Mouse (Mus musculus) CD4-positive, CD25-positive, alpha-beta regulatory T cell, adult 2 months (primary cell): ENCODE results near the gene Aatk.

Source experiments
- DNase-seq: peaks from one replicate; pipeline ENCODE4 v3.0.0-alpha.2; 2012; ENCODE audit warnings: low read depth, low spot score

Aatk gene

DNA sequence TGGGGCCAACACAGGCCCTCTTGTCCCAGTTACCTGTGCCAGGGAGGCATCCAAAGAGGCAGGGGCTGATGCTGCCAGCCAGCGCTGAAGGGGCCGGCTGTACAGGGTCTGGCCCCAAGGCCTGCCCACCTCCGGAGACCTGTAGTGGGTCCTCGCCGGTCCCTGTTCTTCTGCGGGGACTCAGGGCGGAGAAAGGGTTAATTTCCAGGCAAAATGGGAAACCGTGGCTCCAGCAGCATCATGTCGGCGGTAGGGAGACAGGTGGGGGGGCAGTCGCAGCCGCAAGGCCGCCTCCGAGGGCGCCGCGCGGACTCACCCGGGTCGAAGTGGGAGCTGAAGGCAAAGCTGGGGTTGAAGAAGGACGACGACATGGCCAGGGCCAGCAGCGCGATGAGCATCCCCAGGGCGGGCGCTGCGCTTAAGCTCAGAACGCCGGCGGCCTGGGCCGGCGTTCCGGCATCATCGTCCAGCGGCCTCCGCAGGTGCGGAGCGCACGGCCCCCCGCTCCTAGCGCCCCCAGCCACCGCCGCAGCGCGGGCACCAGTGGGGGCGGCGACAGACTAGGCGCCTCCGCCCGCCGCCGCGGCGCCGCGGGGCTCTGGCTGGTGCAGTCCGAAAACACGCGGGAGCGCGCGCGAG, at the start of gene Aatk:
Gene Aatk (minus strand): TSS at position 615 of the 639 bp plus-strand sequence.
- no peak for DNase-seq

DNA sequence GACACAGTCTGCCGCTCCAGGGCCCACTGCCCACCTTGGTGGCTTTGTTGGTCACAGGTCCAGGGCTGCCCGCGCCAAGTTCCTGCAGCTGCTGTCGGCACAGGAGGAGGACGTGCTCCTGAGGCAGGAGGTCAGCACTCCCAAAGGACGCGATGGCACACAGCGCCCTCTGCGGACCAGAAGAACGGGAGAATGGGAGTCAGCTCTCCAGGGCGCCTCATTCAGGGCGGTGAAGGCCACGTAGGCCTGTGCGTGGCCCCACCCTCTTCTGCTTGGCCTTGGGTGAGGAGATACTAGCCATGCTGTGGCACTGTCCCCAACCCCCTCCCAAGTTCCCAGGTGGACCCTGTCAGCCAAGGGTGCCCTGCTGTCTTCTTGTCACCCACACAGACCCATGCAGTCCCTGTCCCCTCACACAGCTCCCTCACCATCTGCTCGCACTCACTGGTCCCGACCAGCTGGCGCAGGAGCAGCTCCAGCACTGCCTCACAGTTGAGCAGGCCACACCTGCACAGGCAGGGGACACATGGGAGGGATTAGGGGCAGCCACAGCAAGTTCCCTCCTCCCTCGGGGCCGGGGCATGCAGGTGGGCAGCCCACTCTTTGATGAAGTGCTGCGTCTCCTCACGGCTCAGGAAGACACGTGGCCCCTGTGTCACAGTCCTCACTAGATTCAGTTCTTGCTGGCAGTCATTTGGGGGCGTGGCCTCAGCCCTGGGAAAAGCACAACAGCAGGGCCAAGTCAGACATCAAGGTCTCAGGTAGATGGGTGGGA, 46.0 kb upstream of the Aatk start:
- no peak for DNase-seq

DNA sequence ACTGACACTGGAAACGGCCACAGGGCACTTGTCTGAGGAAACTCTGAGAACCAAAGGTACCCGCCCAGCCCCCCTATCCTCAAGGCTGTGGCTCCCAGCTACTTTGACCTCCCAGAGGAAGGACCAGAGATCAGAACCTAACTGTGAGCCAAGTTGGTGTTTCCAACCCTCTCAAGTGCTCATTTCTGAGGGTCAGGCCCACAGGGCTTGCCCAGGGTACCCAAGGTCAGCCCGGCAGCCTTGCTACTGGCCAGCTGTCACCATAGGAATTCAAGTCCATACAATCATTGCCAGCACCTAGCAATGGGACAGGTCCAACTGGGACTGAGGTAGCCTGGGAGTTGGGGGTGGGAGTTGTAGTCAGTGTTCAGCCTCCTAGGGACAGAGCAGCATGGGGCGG, 43.7 kb upstream of the Aatk start:
- no peak for DNase-seq

DNA sequence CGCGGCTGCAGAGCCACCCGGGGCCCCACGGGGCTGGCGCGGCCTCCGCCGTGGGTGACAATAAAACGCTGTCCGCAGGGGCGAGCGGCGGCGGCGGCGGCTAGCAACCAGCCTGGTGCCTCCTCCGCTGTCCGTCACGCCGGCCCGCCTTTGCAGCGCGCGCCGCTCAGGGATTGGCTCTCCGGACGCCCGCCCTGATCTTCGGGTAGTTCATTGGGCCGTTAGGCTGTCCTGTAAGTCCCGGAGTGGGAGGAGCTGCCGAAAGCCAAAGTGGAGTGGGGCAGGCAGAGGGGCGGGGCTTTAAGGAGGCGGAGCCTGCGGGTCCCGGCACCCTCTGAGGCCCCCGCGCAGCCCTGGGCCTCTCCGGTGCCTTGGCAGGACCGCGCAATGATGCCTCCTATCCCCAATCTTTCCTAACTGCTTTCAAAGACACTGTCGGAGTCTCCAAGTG, 39.8 kb upstream of the Aatk start, which contains the start of gene Cep131:
Gene Cep131 (minus strand): TSS at position 126 of the 451 bp plus-strand sequence.
- peak; percentile 97 for DNase-seq

DNA sequence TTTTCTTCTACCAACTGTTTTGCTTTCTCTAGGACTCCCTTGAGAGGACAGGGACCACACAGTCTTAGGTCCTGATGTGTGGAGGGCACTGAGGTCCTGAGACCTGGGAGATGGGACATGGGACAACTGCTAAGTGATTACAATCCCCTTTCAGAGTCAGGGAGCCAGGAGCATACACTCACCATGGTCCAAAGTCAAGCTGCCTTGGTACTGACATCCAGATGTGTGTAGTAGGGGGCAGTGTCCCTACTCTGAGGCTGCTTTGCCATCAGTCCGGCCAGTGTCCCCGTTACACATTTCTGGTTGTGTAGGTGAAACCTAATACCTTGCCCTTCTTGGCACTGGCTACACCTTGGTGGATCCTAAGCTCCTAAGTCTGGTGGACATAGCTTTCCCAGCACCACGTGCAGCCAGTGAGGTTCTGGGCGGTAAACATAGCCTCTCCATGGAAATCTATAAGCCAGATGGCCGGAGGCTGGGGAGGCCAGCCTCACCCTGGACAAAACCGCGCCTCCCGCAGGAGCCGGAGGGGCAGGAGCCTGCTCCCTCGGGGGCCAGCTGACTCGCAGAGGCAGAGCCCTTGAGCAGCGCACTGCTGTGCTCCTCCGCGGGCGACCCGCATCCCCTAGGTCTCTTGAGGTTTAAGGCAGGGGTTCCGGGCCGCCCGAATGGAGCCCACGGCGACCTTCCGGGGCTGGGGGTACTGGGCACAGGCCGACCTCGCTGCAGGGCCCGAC, 39.1 kb upstream of the Aatk start:
- peak; percentile 52 for DNase-seq

DNA sequence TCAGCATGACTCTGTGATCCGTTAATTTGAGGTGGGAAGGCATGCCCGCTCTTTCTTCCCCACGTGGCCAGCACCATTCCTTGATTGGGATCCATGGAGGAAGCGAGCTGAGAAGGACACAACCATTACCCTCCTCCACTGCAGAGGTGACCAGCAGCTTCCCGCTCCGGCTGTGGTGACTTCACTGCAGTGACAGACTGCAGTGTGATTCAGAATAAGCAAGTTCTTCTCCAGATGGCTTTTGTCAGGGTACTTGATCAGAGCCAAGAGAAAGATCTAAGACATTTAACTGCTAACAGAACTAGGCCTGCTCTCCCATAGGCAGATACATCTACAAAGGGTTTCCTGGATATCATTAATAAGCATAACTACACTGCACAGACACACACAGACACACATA, 33.3 kb upstream of the Aatk start:
- DNase-seq: no peak

DNA sequence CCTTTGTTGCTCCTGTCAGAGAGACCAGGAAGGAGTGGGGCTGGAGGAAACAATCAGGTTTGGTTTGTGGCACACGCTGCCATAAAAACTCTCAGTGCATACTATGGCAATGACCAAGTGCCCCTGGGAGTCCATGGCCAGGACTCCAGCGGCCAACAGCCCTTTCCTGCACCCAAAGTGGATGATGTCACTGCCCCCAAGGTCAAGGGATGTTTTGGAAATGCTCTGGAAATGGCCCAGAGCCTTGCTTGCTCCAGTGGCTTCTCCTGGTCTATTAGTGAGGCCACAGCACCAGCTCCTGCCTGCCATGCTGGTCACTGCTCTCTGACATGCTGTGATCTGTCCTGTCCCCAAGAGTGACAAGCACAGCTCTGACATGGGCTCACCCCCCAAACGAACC, 29.2 kb upstream of the Aatk start:
- no peak for DNase-seq

DNA sequence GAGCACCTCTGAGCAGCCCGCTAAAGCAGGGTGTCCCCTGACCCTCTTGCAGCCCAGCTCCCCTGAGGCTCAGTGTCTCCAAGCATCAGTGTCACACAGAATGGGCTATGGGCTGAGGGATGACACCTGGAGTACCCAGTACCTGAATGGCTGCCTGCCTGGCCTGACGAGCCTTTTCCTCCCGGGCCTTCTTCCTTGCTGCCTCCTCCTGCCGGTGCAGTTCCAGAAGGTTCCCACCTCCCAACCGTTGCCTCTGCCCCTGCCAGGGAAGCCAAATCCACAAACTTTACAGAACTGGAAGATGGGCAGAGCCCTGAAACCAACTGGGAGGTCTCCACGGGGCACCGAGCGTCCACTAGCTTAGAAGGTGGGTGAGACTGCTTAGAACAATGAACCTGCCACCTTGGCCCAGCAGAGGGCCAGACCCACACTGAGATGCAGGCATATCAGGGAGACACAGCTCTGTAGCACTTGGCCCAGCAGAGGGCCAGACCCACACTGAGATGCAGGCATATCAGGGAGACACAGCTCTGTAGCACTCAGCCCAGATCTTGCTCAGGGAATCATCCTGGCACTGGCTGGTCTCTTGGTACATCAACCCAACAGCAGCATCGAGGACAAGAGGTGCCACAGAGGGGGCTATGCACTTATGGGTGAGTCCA, 26.1 kb upstream of the Aatk start:
- no peak for DNase-seq

DNA sequence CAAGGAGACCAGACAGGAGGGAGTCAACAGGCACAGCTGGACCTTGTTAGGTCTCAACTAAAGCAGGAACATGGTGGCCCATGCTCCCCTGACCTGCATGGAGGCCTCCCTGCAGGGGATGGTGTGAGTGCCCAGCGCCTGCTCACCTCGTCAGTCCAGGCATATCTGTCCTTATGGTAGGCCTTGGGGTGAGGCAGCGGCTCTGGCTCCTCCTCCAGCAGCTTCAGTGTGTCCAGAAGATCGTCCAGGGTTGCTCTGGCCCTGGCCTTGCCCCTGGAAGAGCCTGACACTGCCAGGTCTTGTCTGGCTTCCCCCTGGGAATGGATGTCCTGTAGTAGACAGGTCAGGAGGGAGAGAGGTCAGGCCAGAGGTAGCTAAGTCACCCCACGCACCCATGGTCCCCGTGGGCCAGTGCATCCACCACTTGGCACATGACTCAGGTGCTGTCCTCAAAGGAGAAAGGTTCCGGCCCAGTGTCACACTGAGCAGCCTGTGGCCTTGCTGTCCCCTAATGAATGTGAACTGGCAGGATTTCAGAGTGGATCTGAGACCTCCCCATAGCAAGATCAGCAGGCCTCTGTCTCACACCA, 24.9 kb upstream of the Aatk start:
- no peak for DNase-seq

DNA sequence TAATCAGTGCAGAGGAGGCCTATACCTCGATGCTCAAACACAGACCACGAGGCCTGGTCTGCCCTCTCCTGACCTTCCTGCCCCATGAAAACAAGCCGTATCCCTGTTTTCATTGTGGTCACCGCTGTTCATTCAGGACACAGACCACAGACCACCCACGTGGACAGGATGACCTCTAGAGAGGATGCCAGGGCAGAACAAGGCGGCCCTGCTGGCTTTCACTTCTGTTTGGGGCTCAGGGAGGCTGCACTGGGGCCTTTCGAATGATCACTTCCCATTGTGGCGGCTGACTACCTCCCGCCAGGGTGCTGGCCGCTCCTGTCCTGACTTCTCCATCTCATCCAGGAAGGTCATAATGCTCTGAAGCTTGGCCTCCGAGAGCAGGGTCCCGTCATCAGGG, 24.1 kb upstream of the Aatk start:
- no peak for DNase-seq

DNA sequence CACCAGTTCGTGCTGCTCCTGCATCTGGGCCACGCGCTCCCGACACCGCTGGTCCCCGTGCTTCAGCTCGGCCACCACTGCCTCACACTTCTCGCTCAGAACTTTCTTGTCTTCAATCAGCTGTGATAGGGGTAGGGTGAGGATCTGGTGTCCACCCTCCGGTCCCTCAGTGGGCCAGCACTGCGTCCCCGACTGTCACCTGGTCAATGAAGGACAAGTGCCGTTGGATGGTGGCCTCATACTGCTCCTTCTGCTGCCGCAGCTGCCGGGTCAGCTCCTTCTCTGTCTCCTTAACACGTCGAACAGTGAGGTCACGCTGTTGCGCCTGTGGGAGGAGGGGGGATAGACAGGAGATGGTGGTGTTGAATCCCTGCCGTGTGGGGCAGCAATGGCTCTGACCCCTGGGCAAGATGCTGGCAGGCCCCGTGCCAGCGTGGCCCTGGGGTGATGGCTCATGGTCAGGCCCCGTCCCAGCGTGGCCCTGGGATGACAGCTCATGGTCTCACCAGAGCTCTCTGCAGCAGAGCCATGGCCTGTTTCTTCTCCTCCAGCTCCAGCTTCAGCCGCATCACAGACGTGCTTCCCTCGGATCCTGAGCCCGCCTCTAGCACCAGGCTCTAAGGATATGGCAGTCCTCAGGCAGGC, 23.4 kb upstream of the Aatk start:
- no peak for DNase-seq

DNA sequence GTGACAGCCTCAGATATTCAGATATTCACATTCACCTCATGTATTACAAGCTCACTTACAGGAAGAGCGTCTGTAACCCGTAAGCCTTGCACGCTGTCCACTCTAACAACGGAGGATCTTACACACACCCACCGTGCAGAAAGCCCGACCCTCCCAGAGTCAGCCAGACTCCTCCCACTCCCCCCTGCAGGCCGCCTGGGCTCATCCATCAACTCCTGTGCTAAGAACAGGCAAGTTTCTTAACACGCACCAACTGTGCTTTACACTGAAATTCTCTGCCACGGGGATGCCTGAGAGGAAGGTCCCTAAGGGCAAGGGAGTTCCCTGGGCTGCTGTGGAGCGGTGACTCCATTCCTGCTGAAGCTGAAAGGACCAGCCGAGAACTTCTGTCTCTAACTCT, 22.3 kb upstream of the Aatk start:
- DNase-seq: no peak

DNA sequence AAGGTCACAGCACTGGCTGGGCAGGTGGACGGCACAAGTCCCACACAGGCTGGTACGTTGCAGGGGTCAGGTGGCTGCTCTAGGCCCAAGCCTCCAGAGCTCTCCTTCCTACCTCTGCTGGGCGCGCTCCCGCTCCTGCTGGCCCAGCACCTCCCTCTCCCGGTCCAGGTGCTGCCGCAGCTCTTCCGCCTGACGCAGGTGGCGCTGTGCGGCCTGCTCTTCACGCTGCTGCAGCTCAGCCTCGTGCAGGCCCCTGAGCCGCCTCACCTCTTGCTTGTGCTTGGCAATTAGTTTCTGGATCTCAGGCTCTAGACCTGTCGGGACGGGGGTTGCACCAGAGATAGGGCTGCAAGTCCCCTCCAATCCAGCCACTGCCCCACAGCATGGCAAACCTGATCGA, 20.9 kb upstream of the Aatk start:
- DNase-seq: no peak

DNA sequence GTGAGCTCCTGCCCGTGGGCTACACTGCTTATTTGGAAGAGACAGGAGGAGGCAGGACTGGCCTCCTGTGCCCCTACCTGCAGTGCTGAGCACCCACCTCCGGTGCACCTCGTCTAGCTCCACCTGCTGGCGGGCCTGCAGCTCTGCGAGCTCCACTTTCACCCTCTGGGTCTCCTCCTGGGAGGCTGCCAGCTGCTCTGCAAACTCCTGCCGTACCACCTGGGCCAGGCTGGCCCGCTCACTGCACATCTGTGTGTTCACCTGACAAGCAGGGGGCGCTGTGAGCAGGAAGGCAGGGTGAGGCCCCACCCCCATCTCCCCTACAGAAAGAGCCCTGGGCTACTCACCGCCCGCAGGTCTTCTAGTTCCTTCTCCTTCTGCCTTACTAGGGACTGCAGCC, 18.3 kb upstream of the Aatk start:
- peak; percentile 57 for DNase-seq

DNA sequence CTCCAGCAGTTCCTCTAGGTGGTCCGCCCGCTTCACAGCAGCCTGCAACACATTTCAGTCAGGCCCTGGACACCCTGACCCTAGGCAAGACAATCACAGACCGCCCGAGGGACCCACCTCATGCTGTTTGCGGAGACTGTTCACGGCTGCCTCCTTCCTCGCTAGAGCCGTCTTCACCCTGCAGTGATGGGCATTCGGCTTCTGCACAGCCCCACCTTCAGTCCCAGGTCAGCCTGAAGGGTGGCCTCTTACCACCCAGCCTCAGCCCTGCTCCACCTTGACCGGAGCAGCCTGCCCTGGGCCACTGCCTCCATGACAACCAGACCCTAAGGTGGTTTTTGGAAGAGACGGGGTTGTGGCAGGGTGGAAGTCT, 17.7 kb upstream of the Aatk start:
- DNase-seq: no peak

DNA sequence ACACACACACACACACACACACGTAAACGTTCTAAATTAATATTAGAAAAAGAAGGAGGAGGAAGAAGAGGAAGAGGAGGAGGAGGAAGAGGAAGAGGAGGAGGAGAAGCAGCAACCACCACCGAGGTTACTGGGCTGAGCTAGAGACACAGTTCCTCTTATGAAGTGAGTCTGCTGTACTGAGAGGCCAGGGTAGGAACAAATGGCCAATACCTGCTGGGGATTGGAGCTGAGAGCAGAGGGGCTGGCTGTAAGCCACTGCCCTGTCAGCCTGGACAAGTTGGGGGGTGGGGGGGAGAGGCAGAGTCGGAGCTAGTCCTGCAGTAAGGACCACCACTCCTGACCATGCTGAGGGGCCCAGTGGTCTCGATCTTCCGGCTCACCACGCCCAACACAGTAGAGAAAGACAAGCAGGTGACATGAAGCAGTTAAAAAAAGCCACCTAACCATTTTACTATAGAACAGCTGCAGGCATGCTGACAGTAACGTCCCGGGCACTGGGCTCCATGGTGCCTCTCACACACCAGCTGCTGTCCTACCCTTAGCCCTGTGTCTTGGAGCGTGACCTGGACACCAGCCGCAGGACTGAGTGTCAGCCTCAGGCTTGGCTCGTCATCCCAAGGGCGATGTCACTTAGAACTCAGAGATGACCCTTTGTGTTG, 17.2 kb upstream of the Aatk start:
- DNase-seq: no peak

DNA sequence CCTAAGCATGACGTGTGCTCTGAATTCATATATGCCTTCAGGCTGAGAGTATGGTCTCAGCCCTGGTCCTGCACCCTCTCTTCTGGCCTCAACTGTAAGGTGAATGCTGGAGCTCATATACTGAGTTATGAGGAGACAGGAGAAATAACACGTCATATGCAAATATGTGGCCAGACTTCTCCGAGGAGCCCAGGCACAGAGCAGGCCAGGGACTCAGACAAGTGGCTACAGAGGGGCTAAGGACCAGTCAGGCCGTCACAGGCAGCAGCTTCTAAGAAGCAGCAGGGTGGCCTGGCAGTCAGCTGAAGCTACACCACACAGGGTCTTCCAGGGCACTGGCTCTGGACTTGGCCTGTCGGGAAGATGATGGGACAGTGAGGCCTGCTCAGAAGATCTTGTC, 16.4 kb upstream of the Aatk start:
- no peak for DNase-seq

DNA sequence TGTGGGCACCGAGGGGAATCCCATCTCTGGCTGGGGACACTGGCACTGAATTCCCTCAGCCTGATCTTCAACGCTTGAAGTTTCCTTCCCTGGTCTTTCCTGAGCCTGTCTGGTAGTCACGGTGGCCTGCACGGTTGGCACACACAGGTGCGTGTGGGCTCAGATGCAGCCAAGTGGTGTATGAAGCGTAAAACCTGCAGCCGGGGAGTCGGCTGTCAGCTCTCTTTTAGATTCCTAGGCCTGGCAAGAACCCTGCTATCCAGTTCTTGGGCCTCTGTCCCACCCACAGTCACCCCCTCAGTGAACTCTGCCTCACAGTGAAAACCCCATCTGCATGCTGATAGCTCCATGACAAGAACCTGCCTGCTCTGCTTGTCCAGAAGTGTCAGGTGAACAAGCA, 13.7 kb upstream of the Aatk start:
- DNase-seq: no peak

DNA sequence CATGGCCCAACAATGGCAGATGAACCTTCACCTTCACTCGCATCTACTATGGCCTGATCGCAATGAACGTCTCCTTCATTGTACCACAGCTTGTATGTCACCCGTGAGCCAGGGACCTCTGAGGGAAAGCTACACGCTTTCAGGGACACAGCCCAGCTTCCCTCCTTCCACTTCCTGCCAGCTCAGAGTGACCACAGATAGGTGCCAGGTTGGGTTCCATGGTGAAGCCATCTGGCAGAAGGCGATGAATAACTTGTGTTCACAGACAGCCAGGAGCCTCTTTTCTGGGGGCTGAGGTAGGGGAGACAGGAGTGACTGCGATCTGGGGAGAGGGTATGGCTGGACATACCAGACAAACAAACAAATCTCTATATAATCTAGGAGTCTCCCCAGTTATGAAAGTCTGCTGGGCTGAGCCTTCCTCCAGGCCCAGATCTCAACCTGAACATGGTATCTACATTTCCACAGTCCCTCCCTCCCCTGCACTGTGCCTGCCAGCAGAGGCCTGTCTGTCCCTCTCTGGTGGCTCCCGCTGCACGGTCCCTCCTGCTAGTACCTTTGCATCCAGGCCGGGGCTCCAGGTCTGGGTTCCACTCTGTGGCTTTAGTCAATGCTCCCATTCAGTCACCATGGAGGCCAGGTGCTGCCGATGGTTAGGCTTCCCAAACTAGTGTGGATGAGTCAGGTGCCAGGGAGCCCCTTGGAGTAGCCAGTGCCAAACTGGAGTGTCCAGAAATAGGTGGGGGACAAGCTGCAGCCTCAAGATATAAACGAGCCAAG, 9.2 kb upstream of the Aatk start:
- no peak for DNase-seq

DNA sequence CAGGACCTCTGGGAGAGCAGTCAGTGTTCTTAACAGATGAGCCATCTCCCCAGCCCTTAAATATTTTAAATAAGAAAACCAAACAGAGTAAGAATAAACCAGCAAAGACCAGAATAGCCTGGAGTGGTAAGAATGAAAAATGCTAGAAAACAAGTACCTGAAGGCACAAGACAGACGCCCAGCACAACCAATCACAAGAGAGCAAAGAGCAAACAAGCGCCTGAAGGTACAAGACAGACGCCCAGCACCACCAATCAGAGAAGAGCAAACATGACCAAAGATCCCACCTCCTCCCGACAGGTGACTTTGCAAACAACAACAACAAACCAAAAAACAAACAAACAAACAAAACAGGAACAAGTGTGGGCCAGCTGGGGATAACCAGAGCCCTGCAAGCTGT, 6.9 kb upstream of the Aatk start:
- no peak for DNase-seq
